Mouse (Mus musculus): ENCODE data around the gene Amotl1.
"Not testable (repeated sequence)": the region's sequence is repeated elsewhere in the genome, so short reads cannot be mapped to it uniquely, and the experiment has no call there.

Gene Amotl1

GRCm38 (mm10) chr9:14593880-14594279 lies 51.0 kb downstream of the Amotl1 start:
- ChIA-PET POLR2A (interaction anchor here in 1 of 4 experiments (0.6 kb wide), 1 partner anchor 815 kb away, joined by 4 read pairs; no protein-coding TSS in a partner anchor), CTCF (no interaction called here)

- ChIA-PET POLR2A (interaction anchor here in 1 of 4 experiments (0.5 to 1.6 kb wide), 2 partner anchors 24 to 49 kb away, joined by 3 to 5 read pairs; no protein-coding TSS in a partner anchor), CTCF (no interaction called here)
These were observed 54.2 kb downstream of the Amotl1 start for GRCm38 (mm10) chr9:14590666-14591065.

GRCm38 (mm10) chr9:14588690-14589089 lies 56.2 kb downstream of the Amotl1 start:
- POLR2A ChIA-PET = interaction anchor here in 2 of 4 experiments (1.1 to 2.2 kb wide), 2 partner anchors 25 to 88 kb away, joined by 3 to 5 read pairs; partner anchors contain the start of genes Cwc15 (in 1 of the 2) and Kdm4d (in 1 of the 2)
- CTCF ChIA-PET = interaction anchor here in 1 of 4 experiments (0.8 to 1.6 kb wide), 2 partner anchors 65 to 110 kb away, joined by 3 read pairs; no protein-coding TSS in a partner anchor

GRCm38 (mm10) chr9:14585702-14586101 lies 59.2 kb downstream of the Amotl1 start:
- ChIA-PET CTCF (interaction anchor here in 1 of 4 experiments (0.7 kb wide), 1 partner anchor 1333 kb away, joined by 3 read pairs; no protein-coding TSS in a partner anchor), POLR2A (interaction anchor here in 2 of 4 experiments (0.7 kb wide), 2 partner anchors 13 to 105 kb away, joined by 4 to 9 read pairs; no protein-coding TSS in a partner anchor)

- CTCF ChIA-PET = no interaction called here
These were observed 65.9 kb downstream of the Amotl1 start for GRCm38 (mm10) chr9:14578960-14579359.

GRCm38 (mm10) chr9:14576359-14576758 lies 68.5 kb downstream of the Amotl1 start:
- POLR2A ChIA-PET, CTCF ChIA-PET: not testable (repeated sequence)

More at GRCm38 (mm10) chr9:14578960-14579359, 65.9 kb downstream of the Amotl1 start:
- POLR2A ChIA-PET = no interaction called here

- ChIA-PET CTCF (interaction anchor here in 2 of 4 experiments (0.6 to 1.3 kb wide), 2 partner anchors 123 to 124 kb away, joined by 3 to 4 read pairs; no protein-coding TSS in a partner anchor), POLR2A (interaction anchor here in 2 of 4 experiments (1.3 to 2.2 kb wide), 3 partner anchors 9 to 75 kb away, joined by 3 to 8 read pairs (median 3); partner anchors contain the start of genes Cwc15 (in 1 of the 2) and Kdm4d (in 1 of the 2))
These were observed 70.0 kb downstream of the Amotl1 start for GRCm38 (mm10) chr9:14574760-14575399.

- ChIA-PET POLR2A (interaction anchor here in 1 of 4 experiments (0.6 kb wide), 1 partner anchor 244 kb away, joined by 3 read pairs; no protein-coding TSS in a partner anchor), CTCF (interaction anchor here in 1 of 4 experiments (1.4 kb wide), 1 partner anchor 130 kb away, joined by 4 read pairs; no protein-coding TSS in a partner anchor)
These were observed 75.5 kb downstream of the Amotl1 start for GRCm38 (mm10) chr9:14569175-14569975.

GRCm38 (mm10) chr9:14568487-14568886 lies 76.4 kb downstream of the Amotl1 start:
- POLR2A ChIA-PET = no interaction called here
- CTCF ChIA-PET = interaction anchor here in 1 of 4 experiments (0.6 kb wide), 1 partner anchor 222 kb away, joined by 3 read pairs; no protein-coding TSS in a partner anchor

- POLR2A ChIA-PET = interaction anchor here in 2 of 4 experiments (1.6 to 2.2 kb wide), 2 partner anchors 10 to 64 kb away, joined by 3 to 5 read pairs; partner anchors contain the start of genes Cwc15 (in 1 of the 2) and Kdm4d (in 1 of the 2)
- CTCF ChIA-PET = no interaction called here
These were observed 80.4 kb downstream of the Amotl1 start for GRCm38 (mm10) chr9:14564486-14564885.

GRCm38 (mm10) chr9:14563351-14563750 lies 81.5 kb downstream of the Amotl1 start:
- POLR2A ChIA-PET = interaction anchor here in 2 of 4 experiments (0.6 to 2.2 kb wide), 2 partner anchors 63 to 69 kb away, joined by 3 to 5 read pairs; partner anchors contain the start of genes Cwc15 (in 1 of the 2) and Kdm4d (in 1 of the 2)
- CTCF ChIA-PET = interaction anchor here in 1 of 4 experiments (0.5 kb wide), 1 partner anchor 49 kb away, joined by 11 read pairs; no protein-coding TSS in a partner anchor

GRCm38 (mm10) chr9:14560545-14560944 lies 84.3 kb downstream of the Amotl1 start:
- POLR2A ChIA-PET = interaction anchor here in 2 of 4 experiments (1.0 to 1.3 kb wide), 2 partner anchors 16 to 60 kb away, joined by 4 to 6 read pairs; partner anchors contain the start of genes Cwc15 (in 1 of the 2) and Kdm4d (in 1 of the 2)
- CTCF ChIA-PET = no interaction called here

GRCm38 (mm10) chr9:14559996-14560395 lies 84.9 kb downstream of the Amotl1 start:
- CTCF ChIA-PET = interaction anchor here in 1 of 4 experiments (1.0 kb wide), 1 partner anchor 139 kb away, joined by 4 read pairs; no protein-coding TSS in a partner anchor
- POLR2A ChIA-PET = interaction anchor here in 3 of 4 experiments (0.6 to 1.3 kb wide), 3 partner anchors 15 to 96 kb away, joined by 3 to 6 read pairs (median 4); partner anchors contain the start of genes Cwc15 (in 1 of the 3) and Kdm4d (in 1 of the 3)

- CTCF ChIA-PET = interaction anchor here in 1 of 4 experiments (1.0 kb wide), 1 partner anchor 139 kb away, joined by 4 read pairs; no protein-coding TSS in a partner anchor
- POLR2A ChIA-PET = interaction anchor here in 3 of 4 experiments (0.6 to 1.3 kb wide), 4 partner anchors 12 to 97 kb away, joined by 3 to 6 read pairs (median 4); partner anchors contain the start of genes Cwc15 (in 1 of the 3) and Kdm4d (in 1 of the 3)
These were observed 85.4 kb downstream of the Amotl1 start for GRCm38 (mm10) chr9:14559430-14559829.

GRCm38 (mm10) chr9:14558332-14558731 lies 86.5 kb downstream of the Amotl1 start:
- CTCF ChIA-PET = no interaction called here
- POLR2A ChIA-PET = no interaction called here

- POLR2A ChIA-PET = interaction anchor here in 1 of 4 experiments (0.8 to 1.6 kb wide), 2 partner anchors 11 to 50 kb away, joined by 3 read pairs; no protein-coding TSS in a partner anchor
- CTCF ChIA-PET = interaction anchor here in 1 of 4 experiments (0.6 to 1.0 kb wide), 2 partner anchors 25 to 48 kb away, joined by 3 read pairs; partner anchors contain the start of genes Cwc15 and Kdm4d
These were observed 96.5 kb downstream of the Amotl1 start for GRCm38 (mm10) chr9:14548366-14548761.

GRCm38 (mm10) chr9:14547584-14548365 lies 97.1 kb downstream of the Amotl1 start:
- POLR2A ChIA-PET = interaction anchor here in 1 of 4 experiments (0.8 to 1.6 kb wide), 3 partner anchors 11 to 272 kb away, joined by 3 read pairs; partner anchors contain the start of gene Sesn3

More at GRCm38 (mm10) chr9:14547584-14548365, 97.1 kb downstream of the Amotl1 start:
- CTCF ChIA-PET = interaction anchor here in 1 of 4 experiments (0.6 to 1.0 kb wide), 2 partner anchors 24 to 47 kb away, joined by 3 read pairs; partner anchors contain the start of genes Cwc15 and Kdm4d

All from embryonic stem cell, embryonic (primary cell).